Mouse (Mus musculus) myocyte (in vitro differentiated cells): Measurements from ENCODE around the gene Arl15. TPM values are rescaled to one million over a fixed set of nuclear protein-coding genes. Genes with fewer than 3 reads are reported as not detected.

Experiments
- H3K27me3 ChIP-seq: one replicate; pipeline ENCODE4 v1.6.1; 2011; ENCODE audit not compliant: control insufficient read depth, insufficient read depth, insufficient read length
- H3K36me3 ChIP-seq: one replicate; pipeline ENCODE4 v1.6.1; 2011; ENCODE audit not compliant: control insufficient read depth, insufficient read depth
- H3K4me2 ChIP-seq: one replicate; pipeline ENCODE4 v1.6.1; 2011; ENCODE audit warnings: low read depth, control low read depth
- H3K4me3 ChIP-seq: one replicate; pipeline ENCODE4 v1.5.1; 2011; ENCODE audit warnings: mild to moderate bottlenecking, control low read depth, moderate library complexity
- H3K79me2 ChIP-seq: one replicate; pipeline ENCODE4 v1.6.1; 2011; ENCODE audit not compliant: control insufficient read depth, insufficient read depth
- H3ac ChIP-seq: one replicate; pipeline ENCODE4 v1.6.1; 2011; ENCODE audit not compliant: control insufficient read depth, insufficient read length
- CEBPB ChIP-seq: IDR thresholded peaks from 2 replicates; pipeline ENCODE4 v1.6.1; 2011; ENCODE audit warnings: mild to moderate bottlenecking, moderate library complexity; ENCODE audit not compliant: poor library complexity, insufficient read depth, severe bottlenecking
- E2F4 ChIP-seq: IDR thresholded peaks from one replicate; pipeline ENCODE4 v1.6.1; 2011; ENCODE audit warnings: mild to moderate bottlenecking, control low read depth, moderate library complexity; ENCODE audit not compliant: insufficient read depth
- MAX ChIP-seq: IDR thresholded peaks from one replicate; pipeline ENCODE4 v1.6.1; 2011; ENCODE audit warnings: low read depth, mild to moderate bottlenecking, control low read depth
- MYOD1 ChIP-seq, 3 experiments: IDR thresholded peaks; one replicate each; pipeline ENCODE4 v1.6.1; 2011; ENCODE audit warnings: control low read depth in 2 of 3, low read depth in 2 of 3, mild to moderate bottlenecking in 2 of 3, moderate library complexity in 1 of 3; ENCODE audit not compliant: insufficient read length in 2 of 3, control insufficient read depth in 1 of 3
- MYOG ChIP-seq, 3 experiments: IDR thresholded peaks; one replicate each; pipeline ENCODE4 v1.6.1; 2011; ENCODE audit warnings: control low read depth in 2 of 3, low read depth in 2 of 3, mild to moderate bottlenecking in 2 of 3; ENCODE audit not compliant: insufficient read length in 2 of 3, control insufficient read depth in 1 of 3, insufficient read depth in 1 of 3
- POLR2A ChIP-seq: IDR thresholded peaks from one replicate; pipeline ENCODE4 v1.6.1; 2011; ENCODE audit warnings: low read depth, mild to moderate bottlenecking, control low read depth, moderate library complexity; ENCODE audit not compliant: insufficient read length
- POLR2AphosphoS2 ChIP-seq: IDR thresholded peaks from one replicate; pipeline ENCODE4 v1.6.1; 2011; ENCODE audit warnings: low read depth, control low read depth; ENCODE audit not compliant: insufficient read length
- REST ChIP-seq: IDR thresholded peaks from one replicate; pipeline ENCODE4 v1.6.1; 2011; ENCODE audit warnings: mild to moderate bottlenecking, control low read depth, moderate library complexity; ENCODE audit not compliant: insufficient read depth, insufficient read length
- SRF ChIP-seq: IDR thresholded peaks from one replicate; pipeline ENCODE4 v1.6.1; 2011; ENCODE audit warnings: low read depth; ENCODE audit not compliant: control insufficient read depth, insufficient read length
- TCF12 ChIP-seq: IDR thresholded peaks from one replicate; pipeline ENCODE4 v1.6.1; 2011; ENCODE audit warnings: mild to moderate bottlenecking, control low read depth; ENCODE audit not compliant: poor library complexity, insufficient read depth, severe bottlenecking
- TCF3 ChIP-seq: IDR thresholded peaks from one replicate; pipeline ENCODE4 v1.6.1; 2011; ENCODE audit warnings: low read depth, control low read depth; ENCODE audit not compliant: insufficient read length
- USF1 ChIP-seq: IDR thresholded peaks from one replicate; pipeline ENCODE4 v1.6.1; 2011; ENCODE audit warnings: low read depth, mild to moderate bottlenecking, control low read depth, moderate library complexity
- polyA plus RNA-seq: library from polyadenylated mRNA; unstranded; fragments of >200 nt; fragmentation: generic; extraction: Trizol; gene quantifications from one replicate; pipeline ENCODE4 v1.2.1, GENCODE M21; 2012; ENCODE audit warnings: missing spikeins

The Arl15 gene
- polyA plus RNA-seq, 1 experiment = 11.1 TPM

- Histone ChIP-seq H3K27me3 (no peaks in the 10 kb centered on the region), H3K4me2 (no peak overlapping the region), H3K79me2 (no peaks in the 10 kb centered on the region), H3K36me3 (no peaks in the 10 kb centered on the region), H3K4me3 (no peak overlapping the region), H3ac (no peak overlapping the region)
- no peak for TF ChIP-seq TCF12
- no peak for TF ChIP-seq MYOD1 (IDR thresholded peaks at IDR 0.05; ENCODE audit: control insufficient read depth in 1 of 3, insufficient read length in 2 of 3, low read depth in 2 of 3)
- no peak for TF ChIP-seq POLR2AphosphoS2
- TF ChIP-seq REST = no peak
- TF ChIP-seq CEBPB = no peak
- TF ChIP-seq TCF3 = no peak
- no peak for TF ChIP-seq MAX
- no peak for TF ChIP-seq POLR2A
- TF ChIP-seq SRF = no peak
- TF ChIP-seq MYOG (IDR thresholded peaks at IDR 0.05; ENCODE audit: control insufficient read depth in 1 of 3, insufficient read depth in 1 of 3, insufficient read length in 2 of 3, low read depth in 2 of 3) = no peak
- TF ChIP-seq USF1 = no peak
- TF ChIP-seq E2F4 = no peak
Measured at GRCm38 (mm10) chr13:113916761-113917160, 122.5 kb downstream of the Arl15 start.

GRCm38 (mm10) chr13:113917376-113917775 is 123.1 kb downstream of the Arl15 start:
- no peak overlapping the region for H3ac ChIP-seq
- H3K27me3 ChIP-seq = no peaks in the 10 kb centered on the region
- H3K36me3 ChIP-seq = no peaks in the 10 kb centered on the region
- TF ChIP-seq REST = no peak
- TF ChIP-seq SRF = no peak
- no peak for TF ChIP-seq E2F4
- TF ChIP-seq POLR2A = no peak
- TF ChIP-seq TCF12 = no peak
- TF ChIP-seq MYOG (IDR thresholded peaks at IDR 0.05; ENCODE audit: control insufficient read depth in 1 of 3, insufficient read depth in 1 of 3, insufficient read length in 2 of 3, low read depth in 2 of 3) = no peak
- no peak for TF ChIP-seq MAX
- no peak for TF ChIP-seq POLR2AphosphoS2
- TF ChIP-seq USF1 = no peak
- no peak for TF ChIP-seq TCF3
- TF ChIP-seq CEBPB = no peak
- H3K79me2 ChIP-seq = no peaks in the 10 kb centered on the region
- H3K4me2 ChIP-seq = no peak overlapping the region
- no peak overlapping the region for H3K4me3 ChIP-seq

- H3K4me3 ChIP-seq = no peak overlapping the region
Measured at GRCm38 (mm10) chr13:113917868-113918411, 123.6 kb downstream of the Arl15 start.

GRCm38 (mm10) chr13:113918668-113919067 is 124.4 kb downstream of the Arl15 start:
- Histone ChIP-seq H3K79me2 (no peaks in the 10 kb centered on the region), H3K36me3 (peaks cover 9% of the 10 kb centered on the region), H3ac (no peak overlapping the region), H3K27me3 (no peaks in the 10 kb centered on the region), H3K4me3 (no peak overlapping the region), H3K4me2 (no peak overlapping the region)
- no peak for TF ChIP-seq MAX
- TF ChIP-seq POLR2AphosphoS2 = no peak

More at GRCm38 (mm10) chr13:113917868-113918411, 123.6 kb downstream of the Arl15 start:
- H3K4me2 ChIP-seq = no peak overlapping the region
- TF ChIP-seq POLR2A (no peak), TCF3 (no peak), E2F4 (no peak), REST (no peak), MYOG (IDR thresholded peaks at IDR 0.05; ENCODE audit: control insufficient read depth in 1 of 3, insufficient read depth in 1 of 3, insufficient read length in 2 of 3, low read depth in 2 of 3) (no peak), POLR2AphosphoS2 (no peak), TCF12 (no peak), CEBPB (no peak), SRF (no peak)
- H3ac ChIP-seq = no peak overlapping the region
- H3K36me3 ChIP-seq = peaks cover 2% of the 10 kb centered on the region
- no peaks in the 10 kb centered on the region for H3K27me3 ChIP-seq
- no peaks in the 10 kb centered on the region for H3K79me2 ChIP-seq

GRCm38 (mm10) chr13:113935697-113936096 is 141.4 kb downstream of the Arl15 start:
- H3K4me3 ChIP-seq = no peak overlapping the region
- no peak overlapping the region for H3ac ChIP-seq
- peaks cover 9% of the 10 kb centered on the region for H3K36me3 ChIP-seq
- no peak overlapping the region for H3K4me2 ChIP-seq
- H3K79me2 ChIP-seq = no peaks in the 10 kb centered on the region
- TF ChIP-seq POLR2A = no peak
- no peak for TF ChIP-seq CEBPB
- no peaks in the 10 kb centered on the region for H3K27me3 ChIP-seq
